Mouse (Mus musculus): ENCODE data around the gene Ptgir.

DNA sequence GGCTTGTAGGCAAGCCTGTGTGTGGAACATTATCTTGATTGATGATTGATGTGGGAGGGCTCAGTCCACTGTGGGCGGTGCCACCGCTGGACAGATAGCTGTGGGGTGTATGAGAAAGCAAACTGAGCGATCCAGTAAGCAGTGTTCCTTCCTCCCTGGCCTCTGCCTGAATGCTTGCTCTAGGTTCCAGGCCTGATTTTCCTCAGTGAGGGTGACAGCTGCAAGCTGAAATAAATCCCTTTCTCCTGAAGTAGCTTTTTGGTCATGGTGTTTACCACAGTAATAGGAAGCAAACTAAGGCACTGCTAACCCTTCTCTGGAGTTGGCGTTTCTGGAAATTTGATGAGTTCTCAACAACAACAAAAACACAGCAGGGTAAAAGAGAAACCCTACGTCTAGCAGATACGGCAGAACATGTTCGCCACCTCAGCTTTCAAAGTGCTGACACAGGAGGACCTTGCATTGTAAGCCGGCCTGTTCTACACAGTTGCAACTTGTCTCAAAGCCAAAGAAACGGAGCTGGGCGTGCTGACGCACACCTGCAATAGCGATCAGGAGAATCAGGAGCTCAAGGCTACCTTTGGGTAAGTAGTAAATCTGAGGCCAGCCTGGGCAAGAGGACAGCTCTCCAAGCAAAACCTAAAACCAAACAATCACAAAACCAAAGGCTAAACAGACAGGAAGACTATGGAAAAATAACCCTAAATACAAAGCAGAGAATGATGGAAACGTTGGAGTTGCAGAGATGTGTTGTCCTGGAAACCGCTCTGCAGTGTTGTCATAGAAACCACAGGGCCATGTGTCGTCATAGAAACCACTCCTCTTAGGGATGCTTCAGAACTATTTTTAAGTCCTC, 50.3 kb downstream of the Ptgir start:
- TF ChIP-seq CTCF (IDR thresholded peaks at IDR 0.05; ENCODE audit: control insufficient read depth, insufficient read depth, insufficient read length) (no peak), CEBPB (IDR thresholded peaks at IDR 0.05; ENCODE audit: low read depth) (no peak), USF1 (IDR thresholded peaks at IDR 0.05; ENCODE audit: low read depth) (no peak), MAX (IDR thresholded peaks at IDR 0.05) (no peak), MYOD1 (IDR thresholded peaks at IDR 0.05; ENCODE audit: control insufficient read depth, insufficient read length, low read depth) (no peak), MYOG (IDR thresholded peaks at IDR 0.05; ENCODE audit: control insufficient read depth, extremely low read depth, insufficient read length) (no peak)

Measured in C2C12 (cell line).